Mouse (Mus musculus): Measurements from ENCODE around the gene Klhl5.

Klhl5 gene

GRCm38 (mm10) chr5:65149706-65150105 is 42.4 kb downstream of the Klhl5 start:
- no peak for DNase-seq (ENCODE audit: low spot score in 2 of 2)

- no peak for DNase-seq (ENCODE audit: low spot score in 2 of 2)
Observed at GRCm38 (mm10) chr5:65150376-65150955, 43.1 kb downstream of the Klhl5 start.

GRCm38 (mm10) chr5:65151276-65151675 is 43.9 kb downstream of the Klhl5 start:
- no peak for DNase-seq (ENCODE audit: low spot score in 2 of 2)

- no peak for DNase-seq (ENCODE audit: low spot score in 2 of 2)
Observed at GRCm38 (mm10) chr5:65151767-65152166, 44.4 kb downstream of the Klhl5 start.

GRCm38 (mm10) chr5:65154287-65154686 is 46.9 kb downstream of the Klhl5 start:
- peak in 1 of 2 experiments; percentile 7 for DNase-seq (ENCODE audit: low spot score in 2 of 2)

GRCm38 (mm10) chr5:65156853-65157252 is 49.5 kb downstream of the Klhl5 start:
- DNase-seq (ENCODE audit: low spot score in 2 of 2): peak in 1 of 2 experiments; percentile 24

GRCm38 (mm10) chr5:65157412-65158381 is 50.4 kb downstream of the Klhl5 start:
- DNase-seq (ENCODE audit: low spot score in 2 of 2): peak in 1 of 2 experiments; percentile 16

GRCm38 (mm10) chr5:65158696-65159305 is 51.5 kb downstream of the Klhl5 start:
- peak in 1 of 2 experiments; percentile 18 for DNase-seq (ENCODE audit: low spot score in 2 of 2)

GRCm38 (mm10) chr5:65163001-65163400 is 55.7 kb downstream of the Klhl5 start:
- DNase-seq (ENCODE audit: low spot score in 2 of 2): no peak

- DNase-seq (ENCODE audit: low spot score in 2 of 2): no peak
Observed at GRCm38 (mm10) chr5:65163489-65164092, 56.3 kb downstream of the Klhl5 start.

GRCm38 (mm10) chr5:65170206-65170605 is 62.9 kb downstream of the Klhl5 start:
- DNase-seq (ENCODE audit: low spot score in 2 of 2): no peak

- DNase-seq (ENCODE audit: low spot score in 2 of 2): peak; percentile 83 to 88
Observed at GRCm38 (mm10) chr5:65175035-65175917, 67.9 kb downstream of the Klhl5 start.

GRCm38 (mm10) chr5:65175918-65176484 is 68.7 kb downstream of the Klhl5 start:
- DNase-seq (ENCODE audit: low spot score in 2 of 2): no peak

- DNase-seq (ENCODE audit: low spot score in 2 of 2): no peak
Observed at GRCm38 (mm10) chr5:65177026-65177514, 69.7 kb downstream of the Klhl5 start.

GRCm38 (mm10) chr5:65178477-65178876 is 71.1 kb downstream of the Klhl5 start:
- peak in 1 of 2 experiments; percentile 56 for DNase-seq (ENCODE audit: low spot score in 2 of 2)

GRCm38 (mm10) chr5:65181160-65181793 is 73.9 kb downstream of the Klhl5 start:
- no peak for DNase-seq (ENCODE audit: low spot score in 2 of 2)

GRCm38 (mm10) chr5:65181794-65182169 is 74.4 kb downstream of the Klhl5 start:
- no peak for DNase-seq (ENCODE audit: low spot score in 2 of 2)

GRCm38 (mm10) chr5:65182268-65182667 is 74.9 kb downstream of the Klhl5 start:
- peak in 1 of 2 experiments; percentile 3 for DNase-seq (ENCODE audit: low spot score in 2 of 2)

- peak in 1 of 2 experiments; percentile 48 for DNase-seq (ENCODE audit: low spot score in 2 of 2)
Observed at GRCm38 (mm10) chr5:65191601-65192000, 84.3 kb downstream of the Klhl5 start.

GRCm38 (mm10) chr5:65194441-65194840 is 87.1 kb downstream of the Klhl5 start:
- DNase-seq (ENCODE audit: low spot score in 2 of 2): no peak

All from right cerebral cortex, postnatal 10 days (tissue).